Mouse (Mus musculus) MEL (cell line): Measurements from ENCODE around the gene Akap13. TPM values are rescaled to one million over a fixed set of nuclear protein-coding genes. Genes with fewer than 3 reads are reported as not detected.

Source experiments
- DNase-seq: peaks from one replicate; pipeline ENCODE4 v3.0.0; 2011; ENCODE audit warnings: low read depth, low spot score
- H3K27ac ChIP-seq: 2 replicates; pipeline ENCODE4 v1.5.1; 2012; ENCODE audit warnings: low read depth, mild to moderate bottlenecking, control low read depth, low read length, moderate library complexity; ENCODE audit not compliant: control insufficient read depth
- H3K27me3 ChIP-seq, 2 experiments: fragments of 150-350 bp in 1 of 2; sonication (generic) in 1 of 2; 2 replicates each; pipeline ENCODE4 v1.6.1; 2012; ENCODE audit warnings: low read length in 2 of 2, mild to moderate bottlenecking in 2 of 2, improper control_type of control experiment in 1 of 2, moderate library complexity in 1 of 2; ENCODE audit not compliant: insufficient read depth in 2 of 2, control insufficient read depth in 1 of 2
- H3K36me3 ChIP-seq, 2 experiments: 2 replicates each; pipeline ENCODE4 v1.6.1; 2012 to 2014; ENCODE audit warnings: low read length in 2 of 2, improper control_type of control experiment in 1 of 2, inconsistent platforms in 1 of 2, mild to moderate bottlenecking in 1 of 2; ENCODE audit not compliant: insufficient read depth in 2 of 2, control insufficient read depth in 1 of 2
- H3K4me1 ChIP-seq, 2 experiments: fragments of 150-350 bp in 1 of 2; sonication (generic) in 1 of 2; 2 replicates each; pipeline ENCODE4 v1.6.1; 2012; ENCODE audit warnings: low read length in 2 of 2, improper control_type of control experiment in 1 of 2, mild to moderate bottlenecking in 1 of 2; ENCODE audit not compliant: insufficient read depth in 2 of 2, control insufficient read depth in 1 of 2
- H3K4me3 ChIP-seq, 2 experiments: fragments of 150-350 bp in 1 of 2; sonication (generic) in 1 of 2; 2 replicates each; pipeline ENCODE4 v1.5.1; 2012; ENCODE audit warnings: low read depth in 2 of 2, low read length in 2 of 2, mild to moderate bottlenecking in 2 of 2, moderate library complexity in 2 of 2, control low read depth in 1 of 2, improper control_type of control experiment in 1 of 2; ENCODE audit not compliant: control insufficient read depth in 1 of 2, insufficient read depth in 1 of 2
- H3K79me2 ChIP-seq: 2 replicates; pipeline ENCODE4 v1.6.1; 2012; ENCODE audit warnings: mild to moderate bottlenecking, low read length, moderate library complexity; ENCODE audit not compliant: control insufficient read depth, poor library complexity, insufficient read depth
- H3K9ac ChIP-seq: 2 replicates; pipeline ENCODE4 v1.6.1; 2012; ENCODE audit warnings: low read depth, mild to moderate bottlenecking, control low read depth, low read length, moderate library complexity; ENCODE audit not compliant: control insufficient read depth, poor library complexity, severe bottlenecking
- H3K9me3 ChIP-seq: fragments of 150-350 bp; sonication (generic); replicated peaks from 2 replicates; pipeline ENCODE4 v1.6.1; 2012; ENCODE audit warnings: mild to moderate bottlenecking, low read length, improper control_type of control experiment, moderate library complexity; ENCODE audit not compliant: insufficient read depth
- CHD1 ChIP-seq: IDR thresholded peaks from 2 replicates; pipeline ENCODE4 v1.6.1; 2012; ENCODE audit warnings: low read depth, mild to moderate bottlenecking, inconsistent platforms, low read length, improper control_type of control experiment
- CHD2 ChIP-seq: IDR thresholded peaks from 2 replicates; pipeline ENCODE4 v1.6.1; 2011; ENCODE audit warnings: low read length, improper control_type of control experiment
- CTCF ChIP-seq, 3 experiments: IDR thresholded peaks in 2 of 3; conservative IDR thresholded peaks in 1 of 3; 2 replicates each; pipeline ENCODE4 v1.5.1; 2011 to 2012; ENCODE audit warnings: low read length in 3 of 3, low read depth in 2 of 3, mild to moderate bottlenecking in 2 of 3, improper control_type of control experiment in 1 of 3, inconsistent platforms in 1 of 3, mixed read lengths in 1 of 3, moderate library complexity in 1 of 3; ENCODE audit not compliant: control insufficient read depth in 1 of 3, insufficient read depth in 1 of 3, poor library complexity in 1 of 3, severe bottlenecking in 1 of 3
- ETS1 ChIP-seq: IDR thresholded peaks from 2 replicates; pipeline ENCODE4 v1.6.1; 2012; ENCODE audit warnings: low read depth, mild to moderate bottlenecking, inconsistent platforms, low read length, improper control_type of control experiment, moderate library complexity
- GABPA ChIP-seq: IDR thresholded peaks from 2 replicates; pipeline ENCODE4 v1.6.1; 2012; ENCODE audit warnings: low read depth, mild to moderate bottlenecking, inconsistent platforms, low read length, improper control_type of control experiment, moderate library complexity
- HCFC1 ChIP-seq: IDR thresholded peaks from 2 replicates; pipeline ENCODE4 v1.6.1; 2012; ENCODE audit warnings: low read depth, mild to moderate bottlenecking, inconsistent platforms, low read length, improper control_type of control experiment, moderate library complexity
- MEF2A ChIP-seq: IDR thresholded peaks from 2 replicates; pipeline ENCODE4 v1.6.1; 2014; ENCODE audit warnings: low read depth, mild to moderate bottlenecking, inconsistent platforms, low read length, improper control_type of control experiment; ENCODE audit not compliant: poor library complexity, insufficient replicate concordance, severe bottlenecking; ENCODE audit errors: extremely low read depth
- MYB ChIP-seq: IDR thresholded peaks from 2 replicates; pipeline ENCODE4 v1.6.1; 2011; ENCODE audit warnings: mild to moderate bottlenecking, low read depth, low read length, improper control_type of control experiment
- POLR2AphosphoS2 ChIP-seq: IDR thresholded peaks from 2 replicates; pipeline ENCODE4 v1.6.1; 2011; ENCODE audit warnings: low read length, improper control_type of control experiment
- POLR2AphosphoS5 ChIP-seq: IDR thresholded peaks from 2 replicates; pipeline ENCODE4 v1.6.1; 2012; ENCODE audit warnings: low read depth, borderline replicate concordance, mild to moderate bottlenecking, inconsistent platforms, low read length, moderate library complexity, mixed read lengths
- RAD21 ChIP-seq: IDR thresholded peaks from 2 replicates; pipeline ENCODE4 v1.6.1; 2011; ENCODE audit warnings: mild to moderate bottlenecking, low read depth, low read length, improper control_type of control experiment
- SMC3 ChIP-seq: IDR thresholded peaks from 2 replicates; pipeline ENCODE4 v1.6.1; 2011; ENCODE audit warnings: low read depth, low read length, improper control_type of control experiment
- TAL1 ChIP-seq: IDR thresholded peaks from 2 replicates; pipeline ENCODE4 v1.6.1; 2012; ENCODE audit warnings: mild to moderate bottlenecking, inconsistent platforms, low read length, moderate library complexity, mixed read lengths
- TCF12 ChIP-seq: IDR thresholded peaks from 2 replicates; pipeline ENCODE4 v1.6.1; 2014; ENCODE audit warnings: low read depth, mild to moderate bottlenecking, inconsistent platforms, low read length, improper control_type of control experiment, moderate library complexity
- UBTF ChIP-seq: IDR thresholded peaks from 2 replicates; pipeline ENCODE4 v1.6.1; 2012; ENCODE audit warnings: low read depth, mild to moderate bottlenecking, inconsistent platforms, low read length, improper control_type of control experiment, moderate library complexity, borderline replicate concordance; ENCODE audit not compliant: insufficient read depth
- USF1 ChIP-seq: IDR thresholded peaks from 2 replicates; pipeline ENCODE4 v1.6.1; 2014; ENCODE audit warnings: low read depth, mild to moderate bottlenecking, inconsistent platforms, low read length, improper control_type of control experiment, moderate library complexity
- ZC3H11A ChIP-seq: IDR thresholded peaks from 2 replicates; pipeline ENCODE4 v1.6.1; 2012; ENCODE audit warnings: low read depth, mild to moderate bottlenecking, inconsistent platforms, low read length, improper control_type of control experiment
- ZKSCAN1 ChIP-seq: IDR thresholded peaks from 2 replicates; pipeline ENCODE4 v1.6.1; 2012; ENCODE audit warnings: low read depth, mild to moderate bottlenecking, inconsistent platforms, low read length, improper control_type of control experiment, moderate library complexity
- polyA plus RNA-seq, 2 experiments: library from polyadenylated mRNA; stranded (reverse) in 1 of 2; unstranded in 1 of 2; fragments of >175 nt in 1 of 2; fragments of >200 nt in 1 of 2; gene quantifications; 2 replicates each; pipeline versions ENCODE4 v1.2.1 to v1.2.4; 2012; ENCODE audit warnings: low replicate concordance in 2 of 2, low read depth in 1 of 2; ENCODE audit not compliant: insufficient read length in 2 of 2, insufficient read depth in 1 of 2, missing spikeins in 1 of 2
- total RNA-seq: library from RNA; depleted of rRNA; stranded (reverse); fragments of 300-350 nt; gene quantifications from 2 replicates; pipeline ENCODE4 v1.2.3, GENCODE M21; 2012

The Akap13 gene
- total and polyA plus RNA-seq, 3 experiments, result 4.1 to 4.5 TPM; not detected in 1

GRCm38 (mm10) chr7:75538513-75538912 is 83.2 kb downstream of the Akap13 start:
- Histone ChIP-seq H3K4me3 (no peak overlapping the region), H3K79me2 (no peaks in the 10 kb centered on the region), H3K9ac (no peak overlapping the region), H3K36me3 (peaks cover 0 to 2% of the 10 kb centered on the region in 2 experiments; a peak in 1 of 4 replicates), H3K9me3 (no peaks in the 10 kb centered on the region), H3K27ac (no peak overlapping the region), H3K27me3 (no peaks in the 10 kb centered on the region), H3K4me1 (peaks cover 4% of the 10 kb centered on the region in 2 experiments; a peak in 1 of 4 replicates)
- TF ChIP-seq MEF2A (no peak), POLR2AphosphoS5 (no peak), UBTF (no peak), CHD2 (no peak), CHD1 (no peak)
- DNase-seq, result peak; percentile 16

DNA sequence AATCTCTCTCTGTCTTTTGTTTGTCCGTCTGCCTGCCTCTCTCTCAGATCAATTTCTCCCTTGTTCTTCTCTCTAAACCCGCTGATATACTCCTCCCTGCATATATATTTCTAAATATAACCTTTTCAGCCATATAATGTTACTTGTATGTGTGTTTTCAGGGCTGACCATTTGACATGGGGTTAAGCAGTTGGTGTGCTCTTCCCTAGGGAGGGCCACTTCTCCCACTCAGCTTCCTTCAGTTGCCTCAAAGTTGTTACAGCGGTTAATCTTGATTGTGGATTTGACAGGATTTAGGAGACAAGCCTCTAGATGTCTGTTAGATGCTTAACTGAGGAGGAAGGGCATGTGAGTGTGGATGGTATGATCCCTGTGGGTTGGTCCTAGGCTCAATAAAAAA is 83.8 kb downstream of the Akap13 start:
- Histone ChIP-seq H3K9me3 (no peaks in the 10 kb centered on the region), H3K4me3 (no peak overlapping the region), H3K4me1 (peaks cover 4% of the 10 kb centered on the region in 2 experiments; a peak in 1 of 4 replicates), H3K79me2 (no peaks in the 10 kb centered on the region), H3K36me3 (peaks cover 0 to 2% of the 10 kb centered on the region in 2 experiments; a peak in 1 of 4 replicates), H3K27ac (no peak overlapping the region), H3K27me3 (no peaks in the 10 kb centered on the region), H3K9ac (no peak overlapping the region)
- TF ChIP-seq SMC3 (no peak), CHD1 (no peak), ZKSCAN1 (no peak), MYB (no peak), ZC3H11A (no peak), TCF12 (no peak), ETS1 (no peak), CTCF (IDR thresholded peaks at IDR 0.05 in 2 of 3, conservative IDR thresholded peaks at IDR 0.05 in 1 of 3; ENCODE audit: control insufficient read depth in 1 of 3, insufficient read depth in 1 of 3, low read depth in 2 of 3, low read length in 3 of 3, poor library complexity in 1 of 3, severe bottlenecking in 1 of 3) (no peak), TAL1 (no peak), HCFC1 (no peak), GABPA (no peak), POLR2AphosphoS2 (no peak), USF1 (no peak), RAD21 (no peak)
- no peak for DNase-seq
